Comparison of ENCODE assay signal across 28 mouse cellular contexts in genomic region chr1:180892808-180893207, GRCm38 (mm10). TPM values are rescaled to one million over a fixed set of nuclear protein-coding genes. Genes with fewer than 3 reads are reported as not detected.
DNase-seq lines count a peak whose midpoint lies in the region; ATAC-seq and TF ChIP-seq lines count a peak whose summit lies in the region.
"Had no signal": no experiment of that assay in that cellular context is flagged by ENCODE, and none has a peak within 500 bp of the region (broad histone marks: within the 10 kb centered on the region; RNA-seq: fewer than 3 reads in every experiment).

TSS of gene Lefty2 (plus strand) at chr1:180893108.

- H3K4me1 ChIP-seq in forebrain, postnatal 0 days (ENCODE audit: insufficient read depth) = no peaks in the 10 kb centered on the region
- H3K4me1 ChIP-seq in forebrain, embryonic 14.5 days (ENCODE audit: control insufficient read depth, insufficient read depth, low read length) = peaks cover 6% of the 10 kb centered on the region; the same call in 1 of the 2 replicates
- peaks cover 5% of the 10 kb centered on the region for H3K4me1 ChIP-seq in ES-Bruce4 (ENCODE audit: control insufficient read depth, insufficient read depth, low read length)
- H3K4me1 ChIP-seq in limb, embryonic 12.5 days (replicated peaks) = peaks cover 17% of the 10 kb centered on the region

- no peak for TF ChIP-seq POLR2A in ES-Bruce4 (IDR thresholded peaks at IDR 0.05; ENCODE audit: insufficient read depth, low read length)

- 0 out of 2 replicates have a peak, but pooled peaks cover 3% of the 10 kb centered on the region for H3K27me3 ChIP-seq in forebrain, postnatal 0 days (ENCODE audit: insufficient read depth, low read length)
- H3K27me3 ChIP-seq in forebrain, embryonic 14.5 days (replicated peaks; ENCODE audit: control insufficient read depth, insufficient read depth, low read length) = peaks cover 10% of the 10 kb centered on the region; the same call in 1 of the 2 replicates
- H3K27me3 ChIP-seq in ES-Bruce4 (ENCODE audit: control insufficient read depth, insufficient read depth, low read length, poor library complexity, severe bottlenecking) = no peaks in the 10 kb centered on the region
- peaks cover 52% of the 10 kb centered on the region for H3K27me3 ChIP-seq in limb, embryonic 12.5 days
- H3K27me3 ChIP-seq: CH12.LX had no signal

- intact Hi-C loops in left cerebral cortex, postnatal 10 days (cut with DNase I) = no loop called here

- peak within 1 kb of the TSS; percentile 39 for H3K4me2 ChIP-seq in forebrain, postnatal 0 days (ENCODE audit: low read depth)
- H3K4me2 ChIP-seq in forebrain, embryonic 14.5 days (ENCODE audit: low read length) = no peak within 1 kb of the TSS
- no peak within 1 kb of the TSS for H3K4me2 ChIP-seq in limb, embryonic 12.5 days
- H3K4me2 ChIP-seq: liver, embryonic 13.5 days had no signal

- H3K36me3 ChIP-seq in forebrain, postnatal 0 days (ENCODE audit: insufficient read depth) = no peaks in the 10 kb centered on the region
- H3K36me3 ChIP-seq in forebrain, embryonic 14.5 days (ENCODE audit: control insufficient read depth, insufficient read depth, low read length) = no peaks in the 10 kb centered on the region
- no peaks in the 10 kb centered on the region for H3K36me3 ChIP-seq in ES-Bruce4 (ENCODE audit: control insufficient read depth, insufficient read depth, low read length, poor library complexity, severe bottlenecking)
- H3K36me3 ChIP-seq in limb, embryonic 12.5 days = no peaks in the 10 kb centered on the region
- H3K36me3 ChIP-seq: embryonic facial prominence, embryonic 13.5 days; heart, embryonic 12.5 days; hindbrain, embryonic 12.5 days; intestine, embryonic 15.5 days; liver, embryonic 13.5 days had no signal

- ATAC-seq in forebrain, postnatal 0 days = no peak
- ATAC-seq in forebrain, embryonic 14.5 days = no peak
- no peak for ATAC-seq in limb, embryonic 12.5 days (ENCODE audit: insufficient number of reproducible peaks, insufficient read depth, low FRiP score, low TSS enrichment, low read depth)
- ATAC-seq: intestine, embryonic 15.5 days had no signal

- DNase-seq in forebrain, postnatal 0 days = no peak
- DNase-seq in forebrain, embryonic 14.5 days (ENCODE audit: low spot score) = no peak
- DNase-seq in left cerebral cortex, postnatal 10 days (ENCODE audit: extremely low spot score in 1 of 2, low spot score in 2 of 2) = no peak
- no peak for DNase-seq in left cerebral cortex, adult 18-20 months (ENCODE audit: low spot score in 2 of 2)
- DNase-seq in thymus, postnatal 36 days = no peak
- DNase-seq: adrenal gland, postnatal 10 days; B cell, adult 2 months; cerebellum, adult 18-20 months; cerebellum, postnatal 14 days; gastrocnemius, adult 2 months; heart, postnatal 14 days; kidney, adult 8-10 months; kidney, postnatal 25 days; liver, embryonic 13.5 days; lung, adult 2 months; right cerebral cortex, postnatal 14 days; spleen, adult 18-20 months had no signal

- H3K4me3 ChIP-seq in forebrain, postnatal 0 days (ENCODE audit: low read depth, low read length) = peak within 1 kb of the TSS; percentile 27
- H3K4me3 ChIP-seq in forebrain, embryonic 14.5 days (ENCODE audit: low read depth, low read length) = no peak within 1 kb of the TSS
- peak within 1 kb of the TSS; percentile 35 for H3K4me3 ChIP-seq in ES-Bruce4 (ENCODE audit: low read depth, low read length)
- peak within 1 kb of the TSS; percentile 31; the same call in 1 of the 2 replicates for H3K4me3 ChIP-seq in limb, embryonic 12.5 days (replicated peaks)
- H3K4me3 ChIP-seq: erythroblast, embryonic 14.5 days; gastrocnemius, adult 2 months; layer of hippocampus, adult 2 months; liver, embryonic 13.5 days had no signal

- no peaks in the 10 kb centered on the region for H3K9me3 ChIP-seq in forebrain, postnatal 0 days (ENCODE audit: low read length)
- no peaks in the 10 kb centered on the region for H3K9me3 ChIP-seq in forebrain, embryonic 14.5 days (replicated peaks; ENCODE audit: control insufficient read depth, low read length)
- H3K9me3 ChIP-seq in ES-Bruce4 (replicated peaks; ENCODE audit: control insufficient read depth, insufficient read depth, low read length, poor library complexity, severe bottlenecking) = no peaks in the 10 kb centered on the region
- H3K9me3 ChIP-seq in limb, embryonic 12.5 days = no peaks in the 10 kb centered on the region
- H3K9me3 ChIP-seq: embryonic facial prominence, embryonic 13.5 days; heart, embryonic 12.5 days; hindbrain, embryonic 12.5 days; intestine, embryonic 15.5 days; liver, embryonic 13.5 days had no signal

- no peak within 1 kb of the TSS for H3K9ac ChIP-seq in forebrain, postnatal 0 days
- H3K9ac ChIP-seq in forebrain, embryonic 14.5 days (ENCODE audit: low read length) = no peak within 1 kb of the TSS
- H3K9ac ChIP-seq in ES-Bruce4 (ENCODE audit: low read depth, poor library complexity, severe bottlenecking) = peak within 1 kb of the TSS; percentile 8
- H3K9ac ChIP-seq in limb, embryonic 12.5 days (replicated peaks) = no peak within 1 kb of the TSS
- H3K9ac ChIP-seq: hindbrain, embryonic 12.5 days; intestine, embryonic 15.5 days; liver, embryonic 13.5 days had no signal

- H3K27ac ChIP-seq in forebrain, postnatal 0 days (ENCODE audit: low read depth, low read length) = no peak within 1 kb of the TSS
- H3K27ac ChIP-seq in forebrain, embryonic 14.5 days (ENCODE audit: low read depth, low read length) = no peak within 1 kb of the TSS
- H3K27ac ChIP-seq in ES-Bruce4 (ENCODE audit: insufficient read depth, low read length) = no peak within 1 kb of the TSS
- H3K27ac ChIP-seq in limb, embryonic 12.5 days = no peak within 1 kb of the TSS
- H3K27ac ChIP-seq: embryonic facial prominence, embryonic 13.5 days; gastrocnemius, adult 2 months; hindbrain, embryonic 12.5 days; intestine, embryonic 15.5 days; layer of hippocampus, adult 2 months; liver, embryonic 13.5 days had no signal

- WGBS in forebrain, postnatal 0 days = 75% methylated on average over 10 of the region's 10 CpGs
- 72% methylated on average over 10 of the region's 10 CpGs for WGBS in forebrain, embryonic 14.5 days
- 62% methylated on average over 10 of the region's 10 CpGs for WGBS in limb, embryonic 12.5 days

- 0 out of 2 replicates have a peak, but pooled peaks have one; percentile 58 for TF ChIP-seq EP300 in ES-Bruce4 (IDR thresholded peaks at IDR 0.05; ENCODE audit: insufficient read depth, low read depth, low read length)

- TF ChIP-seq CTCF in forebrain, postnatal 0 days (IDR thresholded peaks at IDR 0.05; ENCODE audit: low read depth) = no peak
- TF ChIP-seq CTCF in ES-Bruce4 (IDR thresholded peaks at IDR 0.05; ENCODE audit: low read depth, low read length) = no peak

RNA-seq across cellular contexts. Expression of gene Lefty2, which starts in this region (rescaled TPM):
- 21.1 and 21.2 TPM in 2 replicates for total RNA-seq in forebrain, postnatal 0 days (2014; rRNA removed)
- 11.3 and 17.3 TPM in 2 replicates for polyA plus RNA-seq in forebrain, postnatal 0 days (2015; fragmentation: Nextera tagmentation; extraction: Ambion mirVana)
- polyA plus RNA-seq in forebrain, embryonic 14.5 days (2014; fragmentation: Nextera tagmentation; extraction: Ambion mirVana) = 2.4 and 2.5 TPM in 2 replicates
- total RNA-seq in left cerebral cortex, postnatal 10 days (2021) = 10 to 100 TPM; 10.9 to 12.4 TPM
- total RNA-seq in left cerebral cortex, adult 18-20 months (2021) = under 1 TPM; 0.21 to 0.33 TPM
- 117 and 124 TPM in 2 replicates for polyA plus RNA-seq in ES-Bruce4 (2011; ENCODE audit: insufficient read depth, insufficient read length, low read depth, missing spikeins)
- polyA plus RNA-seq in limb, embryonic 12.5 days (2016; fragmentation: Nextera tagmentation; extraction: Ambion mirVana) = 0.18 TPM in 1 of 2 replicates, not detected in the other
- total RNA-seq: CH12.LX; gastrocnemius, adult 2 months; granulocyte monocyte progenitor cell, adult 5-6 weeks; megakaryocyte, adult 5-6 weeks had no signal
- polyA plus RNA-seq: erythroblast, embryonic 14.5 days; liver, embryonic 13.5 days; lung, adult 2 months had no signal

Comparison
In these comparisons a context has a peak if more than half of its experiments do, and no peak if none do; other contexts are left out.
1. RNA of gene Lefty2 (total RNA-seq): 21.1 to 21.2 TPM in forebrain, postnatal 0 days and 10.9 to 12.4 TPM in left cerebral cortex, postnatal 10 days; 0.21 to 0.33 TPM in left cerebral cortex, adult 18-20 months; every median in the first group is over 4 times any median in the second.